Mouse (Mus musculus): Measurements from ENCODE around the gene Bglap2. TPM values are rescaled to one million over a fixed set of nuclear protein-coding genes. Genes with fewer than 3 reads are reported as not detected.
"Not testable (repeated sequence)": the region's sequence is repeated elsewhere in the genome, so short reads cannot be mapped to it uniquely, and the experiment has no call there.

Bglap2 gene
- total RNA-seq, 2 experiments from 2014 or later, result not detected

- DNase-seq, result no peak
- intact Hi-C loops (cut with DNase I), result no loop called here
These were observed 16.8 kb upstream of the Bglap2 start for GRCm38 (mm10) chr3:88395288-88395687.

GRCm38 (mm10) chr3:88393776-88394375, 15.4 kb upstream of the Bglap2 start:
- intact Hi-C loops (cut with DNase I), result no loop called here
- DNase-seq, result no peak

GRCm38 (mm10) chr3:88384364-88384763, 5.9 kb upstream of the Bglap2 start, which contains the start of gene Bglap:
Gene Bglap (minus strand): TSS chr3:88384464.
- intact Hi-C loops (cut with DNase I), result no loop called here
- no peak for DNase-seq

- DNase-seq; intact Hi-C loops (cut with DNase I): not testable (repeated sequence)
These were observed 3.9 kb upstream of the Bglap2 start for GRCm38 (mm10) chr3:88382383-88382782.

- intact Hi-C loops (cut with DNase I); DNase-seq: not testable (repeated sequence)
These were observed 3.2 kb upstream of the Bglap2 start for GRCm38 (mm10) chr3:88381389-88382315.

- DNase-seq, result not testable (repeated sequence)
These were observed 1.9 kb downstream of the Bglap2 start for GRCm38 (mm10) chr3:88376644-88377043.

GRCm38 (mm10) chr3:88375750-88376626, 2.5 kb downstream of the Bglap2 start:
- DNase-seq; intact Hi-C loops (cut with DNase I): not testable (repeated sequence)

More at GRCm38 (mm10) chr3:88376644-88377043, 1.9 kb downstream of the Bglap2 start:
- intact Hi-C loops (cut with DNase I), result not testable (repeated sequence)

GRCm38 (mm10) chr3:88372643-88373042, 5.9 kb downstream of the Bglap2 start, which contains the start of gene Bglap3:
Gene Bglap3 (minus strand): TSS chr3:88372743.
- intact Hi-C loops (cut with DNase I); DNase-seq: not testable (repeated sequence)

- DNase-seq; intact Hi-C loops (cut with DNase I): not testable (repeated sequence)
These were observed 10.0 kb downstream of the Bglap2 start for GRCm38 (mm10) chr3:88368511-88368910.

- DNase-seq; intact Hi-C loops (cut with DNase I): not testable (repeated sequence)
These were observed 11.0 kb downstream of the Bglap2 start for GRCm38 (mm10) chr3:88367517-88367916.

- peak; percentile 44 to 55 for DNase-seq
- intact Hi-C loops (cut with DNase I), result not testable (repeated sequence)
These were observed 11.6 kb downstream of the Bglap2 start for GRCm38 (mm10) chr3:88366830-88367428.

- intact Hi-C loops (cut with DNase I), result no loop called here
- no peak for DNase-seq
These were observed 12.7 kb downstream of the Bglap2 start for GRCm38 (mm10) chr3:88365705-88366361.

- intact Hi-C loops (cut with DNase I), result no loop called here
- peak; percentile 68 to 78 for DNase-seq
These were observed 14.2 kb downstream of the Bglap2 start, which contains the start of gene Paqr6 for GRCm38 (mm10) chr3:88364337-88364736. Gene Paqr6 (plus strand): TSS chr3:88364584.

GRCm38 (mm10) chr3:88363700-88364099, 14.8 kb downstream of the Bglap2 start:
- intact Hi-C loops (cut with DNase I), result no loop called here
- no peak for DNase-seq

- no peak for DNase-seq
- intact Hi-C loops (cut with DNase I), result no loop called here
These were observed 16.7 kb downstream of the Bglap2 start for GRCm38 (mm10) chr3:88361612-88362313.

GRCm38 (mm10) chr3:88361096-88361495, 17.4 kb downstream of the Bglap2 start:
- intact Hi-C loops (cut with DNase I), result no loop called here
- DNase-seq, result no peak

GRCm38 (mm10) chr3:88359989-88360388, 18.5 kb downstream of the Bglap2 start:
- no peak for DNase-seq
- intact Hi-C loops (cut with DNase I), result no loop called here

GRCm38 (mm10) chr3:88359584-88359983, 18.9 kb downstream of the Bglap2 start:
- intact Hi-C loops (cut with DNase I), result no loop called here
- DNase-seq, result no peak

All from heart, postnatal 10 days (tissue).